Mouse (Mus musculus) spleen, adult 2 months (tissue): ENCODE data around the gene Vps26c. TPM values are rescaled to one million over a fixed set of nuclear protein-coding genes. Genes with fewer than 3 reads are reported as not detected.
"Not testable (repeated sequence)": the region's sequence is repeated elsewhere in the genome, so short reads cannot be mapped to it uniquely, and the experiment has no call there.

Source experiments
- DNase-seq, 2 experiments: peaks; one replicate each; pipeline versions ENCODE4 v3.0.0 to v3.0.0-alpha.2; 2012 to 2021; ENCODE audit warnings: low spot score in 2 of 2, low read depth in 1 of 2
- H3K27ac ChIP-seq: fragments of 200-500 bp; 2 replicates; pipeline ENCODE4 v1.5.1; 2012; ENCODE audit warnings: low read length, inconsistent platforms; ENCODE audit not compliant: insufficient read depth
- H3K27me3 ChIP-seq: fragments of 200-500 bp; 2 replicates; pipeline ENCODE4 v1.6.1; 2012; ENCODE audit warnings: mild to moderate bottlenecking, moderate library complexity, low read length, inconsistent platforms; ENCODE audit not compliant: control insufficient read depth, insufficient read depth
- H3K36me3 ChIP-seq: fragments of 200-500 bp; 2 replicates; pipeline ENCODE4 v1.6.1; 2012; ENCODE audit warnings: mild to moderate bottlenecking, low read length, inconsistent platforms; ENCODE audit not compliant: control insufficient read depth, insufficient read depth
- H3K4me1 ChIP-seq: fragments of 200-500 bp; 2 replicates; pipeline ENCODE4 v1.6.1; 2011; ENCODE audit warnings: inconsistent platforms; ENCODE audit not compliant: control insufficient read depth, insufficient read depth, insufficient read length
- H3K4me3 ChIP-seq: fragments of 200-500 bp; 2 replicates; pipeline ENCODE4 v1.5.1; 2011; ENCODE audit warnings: mild to moderate bottlenecking, inconsistent platforms; ENCODE audit not compliant: insufficient read depth, insufficient read length; ENCODE audit errors: extremely low read depth
- CTCF ChIP-seq: fragments of 200-500 bp; IDR thresholded peaks from 2 replicates; pipeline ENCODE4 v1.5.1; 2011; ENCODE audit warnings: mild to moderate bottlenecking, inconsistent platforms; ENCODE audit not compliant: insufficient read depth, insufficient read length, insufficient replicate concordance; ENCODE audit errors: extremely low read depth
- POLR2A ChIP-seq: fragments of 200-500 bp; IDR thresholded peaks from 2 replicates; pipeline ENCODE4 v1.6.1; 2011; ENCODE audit warnings: low read depth, low read length, inconsistent platforms
- WGBS: fragments of 180-500 bp; shearing (Covaris S2); methylation state at CpG from one replicate; pipeline ENCODE4 v1.1.7; 2018; 5-methylcytosine and 5-hydroxymethylcytosine counted together
- polyA plus RNA-seq: library from polyadenylated mRNA; depleted of rRNA; stranded (reverse); fragments of >200 nt; gene quantifications from 2 replicates; pipeline ENCODE4 v1.2.3, GENCODE M21; 2012

Gene Vps26c
- polyA plus RNA-seq, 1 experiment: 21.4 TPM

DNA sequence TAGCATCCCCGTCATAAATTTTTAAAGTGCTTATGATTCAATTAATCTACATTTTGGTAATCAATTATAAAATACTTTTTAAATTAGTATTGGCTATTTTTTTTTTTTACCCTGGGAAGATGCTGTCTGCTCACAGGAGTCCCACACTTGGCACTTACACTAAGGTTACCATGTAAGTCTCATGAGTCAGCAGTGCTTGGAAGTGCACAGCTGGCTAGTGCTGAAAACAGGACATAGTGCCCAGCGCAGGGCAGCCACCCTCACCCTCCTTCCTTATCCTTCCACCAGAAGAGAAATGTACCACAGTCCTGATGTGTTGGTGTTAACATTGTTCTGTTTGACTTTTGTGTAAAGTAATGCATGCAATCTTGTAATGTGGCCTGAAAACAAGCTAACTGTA, 58.2 kb downstream of the Vps26c start:
- no peaks in the 10 kb centered on the region for H3K4me1 ChIP-seq
- WGBS: 93% methylated on average over 2 of the region's 2 CpGs
- H3K4me3 ChIP-seq: no peak overlapping the region
- no peak overlapping the region for H3K27ac ChIP-seq
- peaks cover 24% of the 10 kb centered on the region for H3K36me3 ChIP-seq
- no peak for TF ChIP-seq POLR2A
- no peak for TF ChIP-seq CTCF
- no peak for DNase-seq
- no peaks in the 10 kb centered on the region for H3K27me3 ChIP-seq

GRCm38 (mm10) chr16:94467337-94468055, 59.1 kb downstream of the Vps26c start:
- WGBS: 91% methylated on average over 11 of the region's 11 CpGs
- no peaks in the 10 kb centered on the region for H3K27me3 ChIP-seq
- no peak for DNase-seq
- peaks cover 26% of the 10 kb centered on the region for H3K36me3 ChIP-seq
- no peak overlapping the region for H3K27ac ChIP-seq
- H3K4me3 ChIP-seq: no peak overlapping the region
- H3K4me1 ChIP-seq: no peaks in the 10 kb centered on the region
- no peak for TF ChIP-seq POLR2A
- TF ChIP-seq CTCF: no peak

DNA sequence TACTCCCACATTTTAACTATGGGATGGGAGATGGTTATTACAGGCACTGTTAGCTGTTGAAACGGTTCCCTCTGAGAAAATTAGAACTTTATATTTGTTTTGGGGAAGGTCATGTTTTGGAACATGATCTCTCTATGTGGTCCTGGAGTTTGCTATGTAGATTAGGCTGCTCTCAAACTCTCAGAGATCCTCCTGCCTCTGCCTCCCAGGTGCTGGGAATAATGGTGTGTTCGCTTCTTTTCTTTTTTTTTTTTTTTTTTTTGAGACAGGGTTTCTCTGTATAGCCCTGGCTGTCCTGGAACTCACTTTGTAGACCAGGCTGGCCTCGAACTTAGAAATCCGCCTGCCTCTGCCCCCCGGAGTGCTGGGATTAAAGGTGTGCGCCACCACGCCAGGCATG, 60.3 kb downstream of the Vps26c start:
- not testable (repeated sequence) for H3K4me3 ChIP-seq, DNase-seq, H3K4me1 ChIP-seq, H3K27ac ChIP-seq, H3K27me3 ChIP-seq
- H3K36me3 ChIP-seq: peaks cover 31% of the 10 kb centered on the region
- WGBS: 97% methylated on average over 7 of the region's 7 CpGs

DNA sequence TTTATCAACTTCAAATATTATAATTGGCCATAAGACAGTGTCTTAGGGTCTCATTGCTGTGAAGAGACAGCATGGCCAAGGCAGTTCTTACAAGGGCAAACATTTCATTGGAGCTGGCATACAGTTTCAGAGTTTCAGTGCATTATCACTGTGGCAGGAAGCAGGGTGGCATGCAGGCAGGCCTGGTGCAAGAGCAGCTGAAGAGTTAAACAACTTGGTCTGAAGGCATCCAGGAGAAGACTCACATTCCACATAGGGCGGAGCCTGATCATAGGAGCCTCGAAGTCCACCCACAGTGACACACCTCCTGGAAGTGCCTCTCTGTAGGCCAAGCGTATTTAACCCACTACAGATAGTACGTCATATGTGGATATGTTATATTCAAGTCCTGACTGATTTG, 60.7 kb downstream of the Vps26c start:
- Histone ChIP-seq H3K27ac (no peak overlapping the region), H3K4me1 (no peaks in the 10 kb centered on the region), H3K4me3 (no peak overlapping the region), H3K27me3 (no peaks in the 10 kb centered on the region), H3K36me3 (peaks cover 35% of the 10 kb centered on the region)
- TF ChIP-seq POLR2A (no peak), CTCF (no peak)
- no peak for DNase-seq
- WGBS: 84% methylated on average over 4 of the region's 4 CpGs

GRCm38 (mm10) chr16:94464067-94464466, 62.6 kb downstream of the Vps26c start:
- Histone ChIP-seq H3K27me3 (no peaks in the 10 kb centered on the region), H3K4me3 (no peak overlapping the region), H3K27ac (no peak overlapping the region), H3K4me1 (no peaks in the 10 kb centered on the region), H3K36me3 (peaks cover 45% of the 10 kb centered on the region)
- no peak for DNase-seq
- WGBS: 81% methylated on average over 3 of the region's 3 CpGs
- no peak for TF ChIP-seq POLR2A
- no peak for TF ChIP-seq CTCF

- Histone ChIP-seq H3K27me3 (no peaks in the 10 kb centered on the region), H3K4me1 (no peaks in the 10 kb centered on the region), H3K4me3 (no peak overlapping the region), H3K36me3 (peaks cover 23% of the 10 kb centered on the region), H3K27ac (no peak overlapping the region)
- no peak for TF ChIP-seq POLR2A
- no peak for TF ChIP-seq CTCF
- no peak for DNase-seq
- 74% methylated on average over 4 of the region's 4 CpGs for WGBS
Observed at GRCm38 (mm10) chr16:94454146-94454545, 72.5 kb downstream of the Vps26c start.

DNA sequence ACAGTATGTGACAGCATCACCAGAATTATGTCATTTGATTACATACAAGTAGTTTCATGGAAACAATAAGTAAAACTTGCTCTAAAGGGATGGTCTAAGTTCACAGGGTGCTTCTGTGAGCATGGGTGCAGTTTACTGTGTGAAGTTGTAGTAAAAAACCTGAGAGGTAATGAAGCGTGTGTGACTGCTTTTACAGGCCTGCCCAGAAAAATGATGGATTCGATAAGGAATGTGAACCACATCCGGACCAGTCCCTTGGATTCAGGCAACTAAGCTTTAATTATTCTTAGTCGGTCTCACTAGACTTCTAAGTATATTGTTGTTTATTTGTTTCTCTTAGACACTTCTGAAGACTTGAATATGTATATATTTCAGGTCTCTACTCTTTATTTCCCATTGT, 73.9 kb downstream of the Vps26c start:
- H3K36me3 ChIP-seq: peaks cover 21% of the 10 kb centered on the region
- no peaks in the 10 kb centered on the region for H3K4me1 ChIP-seq
- no peak overlapping the region for H3K4me3 ChIP-seq
- no peak overlapping the region for H3K27ac ChIP-seq
- no peaks in the 10 kb centered on the region for H3K27me3 ChIP-seq
- TF ChIP-seq CTCF (no peak), POLR2A (no peak)
- WGBS: 89% methylated on average over 4 of the region's 4 CpGs
- no peak for DNase-seq
